Mouse (Mus musculus): ENCODE data around the gene Wdr60.

GRCm38 (mm10) chr12:116194641-116195040 is 68.2 kb downstream of the Wdr60 start:
- no peak for TF ChIP-seq CTCF (IDR thresholded peaks at IDR 0.05; ENCODE audit: borderline replicate concordance, insufficient read depth, low read depth, low read length)
- no peak for TF ChIP-seq POLR2A (IDR thresholded peaks at IDR 0.05; ENCODE audit: borderline replicate concordance, insufficient read depth, low read length)
